Mouse (Mus musculus) testis, adult 2 months (tissue): Measurements from ENCODE around the gene Mbtd1.

ENCODE experiments used
- CTCF ChIP-seq: fragments of 200-500 bp; IDR thresholded peaks from 2 replicates; pipeline ENCODE4 v1.5.1; 2012; ENCODE audit warnings: low read depth, mild to moderate bottlenecking, inconsistent platforms, low read length, moderate library complexity; ENCODE audit not compliant: control insufficient read depth, insufficient read depth, insufficient replicate concordance
- POLR2A ChIP-seq: fragments of 200-500 bp; IDR thresholded peaks from 2 replicates; pipeline ENCODE4 v1.6.1; 2012; ENCODE audit warnings: low read depth, mild to moderate bottlenecking, inconsistent platforms, low read length, moderate library complexity; ENCODE audit not compliant: control insufficient read depth

GRCm38 (mm10) chr11:93995720-93996305 lies 110.2 kb downstream of the Mbtd1 start, which contains the start of gene Spag9:
- TF ChIP-seq POLR2A (peak; percentile 88), CTCF (no peak)
